Mouse (Mus musculus): Measurements from ENCODE around the gene Sppl3.

GRCm38 (mm10) chr5:115071096-115071901 is 60.4 kb downstream of the Sppl3 start:
- TF ChIP-seq CTCF (conservative IDR thresholded peaks at IDR 0.05; ENCODE audit: low read length) (no peak), POU5F1 (IDR thresholded peaks at IDR 0.05; ENCODE audit: borderline replicate concordance, low read length) (no peak), NANOG (IDR thresholded peaks at IDR 0.05; ENCODE audit: borderline replicate concordance, low read length) (no peak)
